Mouse (Mus musculus): ENCODE results near the gene Mecom.

GRCm38 (mm10) chr3:30512459-30513030 lies 35.3 kb downstream of the Mecom start:
- TF ChIP-seq POLR2A (IDR thresholded peaks at IDR 0.05; ENCODE audit: borderline replicate concordance, extremely low read depth, insufficient read depth, insufficient read length, poor library complexity, severe bottlenecking) (no peak), CTCF (IDR thresholded peaks at IDR 0.05; ENCODE audit: borderline replicate concordance, extremely low read depth, insufficient read depth, insufficient read length) (no peak)

Measured in brain, embryonic 14.5 days (tissue).